Mouse (Mus musculus): ENCODE results near the gene Hat1. TPM values are rescaled to one million over a fixed set of nuclear protein-coding genes. Genes with fewer than 3 reads are reported as not detected.

Hat1 gene
- polyA plus RNA-seq, 1 experiment = 17.7 TPM

DNA sequence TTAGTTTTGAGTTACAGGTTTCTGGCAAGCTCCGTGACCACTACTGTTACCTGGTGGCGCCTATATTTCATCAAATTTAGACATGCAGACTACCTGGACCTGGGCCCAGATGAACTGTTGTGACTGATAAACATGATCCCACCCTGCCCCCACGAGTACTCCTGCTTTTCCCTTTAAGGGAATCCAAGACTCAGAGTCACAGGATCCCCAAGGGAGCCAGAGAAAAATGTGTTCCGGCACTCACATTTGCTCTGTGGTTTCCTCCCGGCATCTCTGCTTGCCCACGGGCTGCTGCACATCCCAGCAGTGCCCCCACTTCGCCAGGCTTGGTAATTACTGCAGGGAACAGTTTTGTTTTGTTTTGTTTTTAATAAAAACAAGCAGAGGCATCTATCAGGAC lies 85.6 kb downstream of the Hat1 start:
- no peak for TF ChIP-seq POLR2A (IDR thresholded peaks at IDR 0.05; ENCODE audit: extremely low read depth, insufficient read depth, low read length)
- TF ChIP-seq CTCF (IDR thresholded peaks at IDR 0.05; ENCODE audit: extremely low read depth, insufficient read depth, low read length) = no peak
- no peaks in the 10 kb centered on the region for H3K4me1 ChIP-seq (ENCODE audit: control insufficient read depth, insufficient read depth, low read length)
- no peak overlapping the region for H3K27ac ChIP-seq (ENCODE audit: insufficient read depth, low read length)
- no peak overlapping the region for H3K4me3 ChIP-seq (ENCODE audit: insufficient read depth, low read length)

DNA sequence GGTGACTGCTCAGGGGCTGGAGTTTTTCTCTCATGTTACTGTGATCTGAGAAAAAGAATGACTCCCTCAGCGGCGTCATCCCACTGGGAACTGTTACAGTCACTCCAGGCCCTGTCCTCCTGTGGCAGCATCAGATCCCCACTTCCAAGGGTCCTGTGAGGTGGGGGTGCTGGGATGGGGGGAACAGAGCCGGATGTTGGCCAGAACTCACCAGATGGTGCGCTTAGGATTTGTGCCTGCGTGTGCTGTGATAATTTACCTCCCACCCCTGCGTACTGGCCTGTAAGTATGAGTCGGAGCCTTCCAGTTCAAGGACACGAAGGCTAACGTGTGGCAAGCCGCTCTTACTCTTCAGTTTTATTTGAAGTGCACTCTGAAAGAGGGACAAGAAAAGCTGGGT lies 86.6 kb downstream of the Hat1 start:
- H3K27ac ChIP-seq (ENCODE audit: insufficient read depth, low read length) = no peak overlapping the region
- TF ChIP-seq POLR2A (IDR thresholded peaks at IDR 0.05; ENCODE audit: extremely low read depth, insufficient read depth, low read length) (no peak), CTCF (IDR thresholded peaks at IDR 0.05; ENCODE audit: extremely low read depth, insufficient read depth, low read length) (no peak)
- H3K4me1 ChIP-seq (ENCODE audit: control insufficient read depth, insufficient read depth, low read length) = no peaks in the 10 kb centered on the region
- no peak overlapping the region for H3K4me3 ChIP-seq (ENCODE audit: insufficient read depth, low read length)

DNA sequence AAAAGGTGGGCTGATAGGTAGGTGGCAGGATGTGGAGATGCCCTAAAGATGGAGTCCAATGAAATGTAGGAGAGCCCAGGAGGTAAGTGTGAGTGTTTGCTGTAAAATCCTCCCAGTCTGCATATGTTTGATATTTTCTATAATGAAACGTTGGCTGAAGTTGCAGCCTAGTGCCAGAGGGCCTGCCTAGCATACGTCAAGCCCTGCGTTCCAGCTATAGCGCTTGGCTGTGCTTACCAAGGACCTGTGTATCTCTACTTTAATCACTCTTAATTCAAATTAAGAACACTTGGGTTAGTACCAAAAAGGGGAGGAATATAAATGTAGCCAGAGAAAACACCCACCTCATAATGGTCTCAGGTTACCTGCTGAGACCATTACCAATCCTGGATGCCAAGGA lies 87.0 kb downstream of the Hat1 start:
- no peak overlapping the region for H3K27ac ChIP-seq (ENCODE audit: insufficient read depth, low read length)
- H3K4me3 ChIP-seq (ENCODE audit: insufficient read depth, low read length) = no peak overlapping the region
- no peaks in the 10 kb centered on the region for H3K4me1 ChIP-seq (ENCODE audit: control insufficient read depth, insufficient read depth, low read length)
- TF ChIP-seq CTCF (IDR thresholded peaks at IDR 0.05; ENCODE audit: extremely low read depth, insufficient read depth, low read length) (no peak), POLR2A (IDR thresholded peaks at IDR 0.05; ENCODE audit: extremely low read depth, insufficient read depth, low read length) (no peak)

DNA sequence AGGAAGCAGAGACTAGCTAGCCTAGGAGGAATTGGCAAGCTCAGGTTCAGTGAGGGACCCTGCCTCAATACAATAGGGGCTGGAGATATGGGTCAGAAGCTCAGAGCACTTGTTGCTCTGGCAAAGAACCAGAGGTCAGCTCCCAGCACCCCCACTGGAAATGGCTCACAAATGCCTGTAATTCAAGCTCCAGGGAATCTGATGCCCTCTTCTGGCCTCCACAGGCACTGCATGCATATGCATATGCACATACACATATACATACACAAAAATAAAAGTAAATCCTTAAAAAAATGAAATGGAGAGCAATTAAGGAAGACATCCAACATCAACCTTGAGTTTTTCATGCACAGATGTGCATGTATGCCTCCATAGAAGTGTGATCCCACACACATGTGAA lies 89.0 kb downstream of the Hat1 start:
- no peak overlapping the region for H3K27ac ChIP-seq (ENCODE audit: insufficient read depth, low read length)
- no peak for TF ChIP-seq CTCF (IDR thresholded peaks at IDR 0.05; ENCODE audit: extremely low read depth, insufficient read depth, low read length)
- no peak for TF ChIP-seq POLR2A (IDR thresholded peaks at IDR 0.05; ENCODE audit: extremely low read depth, insufficient read depth, low read length)
- H3K4me1 ChIP-seq (ENCODE audit: control insufficient read depth, insufficient read depth, low read length) = no peaks in the 10 kb centered on the region
- no peak overlapping the region for H3K4me3 ChIP-seq (ENCODE audit: insufficient read depth, low read length)

DNA sequence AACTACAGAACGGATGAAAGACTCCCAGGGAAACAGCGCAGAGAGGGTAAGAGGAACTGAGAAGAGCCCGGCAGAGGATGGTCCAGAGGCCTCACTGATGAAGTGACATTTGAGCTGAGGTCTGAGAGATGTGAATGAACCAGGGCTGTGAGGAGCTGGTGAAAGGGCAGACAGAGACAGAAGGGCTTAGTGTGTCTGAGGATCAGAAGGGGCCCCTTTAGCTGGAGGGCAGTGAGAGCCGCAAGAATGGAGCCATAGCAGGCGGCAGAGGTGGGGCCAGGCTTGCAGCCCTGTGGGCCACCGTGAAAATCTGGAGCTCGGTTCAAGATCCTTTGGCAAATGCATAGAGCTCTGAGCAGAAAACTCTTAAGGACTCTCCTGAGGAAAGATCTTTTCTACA lies 91.2 kb downstream of the Hat1 start:
- no peak for TF ChIP-seq POLR2A (IDR thresholded peaks at IDR 0.05; ENCODE audit: extremely low read depth, insufficient read depth, low read length)
- TF ChIP-seq CTCF (IDR thresholded peaks at IDR 0.05; ENCODE audit: extremely low read depth, insufficient read depth, low read length) = no peak
- Histone ChIP-seq H3K27ac (ENCODE audit: insufficient read depth, low read length) (no peak overlapping the region), H3K4me1 (ENCODE audit: control insufficient read depth, insufficient read depth, low read length) (peaks cover 3% of the 10 kb centered on the region), H3K4me3 (ENCODE audit: insufficient read depth, low read length) (no peak overlapping the region)

DNA sequence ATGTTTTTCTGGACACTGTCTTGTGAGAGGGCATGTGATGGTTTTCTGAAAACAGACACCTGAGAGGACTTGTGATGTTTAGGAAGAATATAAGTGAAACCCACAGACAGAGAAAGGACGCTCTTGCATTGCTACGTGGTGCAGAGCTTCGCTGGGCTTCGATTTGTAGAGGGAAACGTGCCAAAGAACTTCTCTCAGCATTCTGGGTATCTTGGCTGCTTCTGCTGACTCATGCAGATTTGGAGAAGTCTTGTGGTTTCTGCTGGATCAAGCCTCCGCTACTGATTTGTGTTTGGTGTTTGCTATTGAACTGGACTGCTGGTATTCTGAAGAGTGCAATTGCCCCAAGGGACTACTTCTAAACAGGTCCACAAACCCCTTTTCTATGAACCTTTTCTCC lies 93.1 kb downstream of the Hat1 start:
- no peak for TF ChIP-seq CTCF (IDR thresholded peaks at IDR 0.05; ENCODE audit: extremely low read depth, insufficient read depth, low read length)
- TF ChIP-seq POLR2A (IDR thresholded peaks at IDR 0.05; ENCODE audit: extremely low read depth, insufficient read depth, low read length) = no peak
- Histone ChIP-seq H3K27ac (ENCODE audit: insufficient read depth, low read length) (no peak overlapping the region), H3K4me1 (ENCODE audit: control insufficient read depth, insufficient read depth, low read length) (peaks cover 3% of the 10 kb centered on the region), H3K4me3 (ENCODE audit: insufficient read depth, low read length) (no peak overlapping the region)

DNA sequence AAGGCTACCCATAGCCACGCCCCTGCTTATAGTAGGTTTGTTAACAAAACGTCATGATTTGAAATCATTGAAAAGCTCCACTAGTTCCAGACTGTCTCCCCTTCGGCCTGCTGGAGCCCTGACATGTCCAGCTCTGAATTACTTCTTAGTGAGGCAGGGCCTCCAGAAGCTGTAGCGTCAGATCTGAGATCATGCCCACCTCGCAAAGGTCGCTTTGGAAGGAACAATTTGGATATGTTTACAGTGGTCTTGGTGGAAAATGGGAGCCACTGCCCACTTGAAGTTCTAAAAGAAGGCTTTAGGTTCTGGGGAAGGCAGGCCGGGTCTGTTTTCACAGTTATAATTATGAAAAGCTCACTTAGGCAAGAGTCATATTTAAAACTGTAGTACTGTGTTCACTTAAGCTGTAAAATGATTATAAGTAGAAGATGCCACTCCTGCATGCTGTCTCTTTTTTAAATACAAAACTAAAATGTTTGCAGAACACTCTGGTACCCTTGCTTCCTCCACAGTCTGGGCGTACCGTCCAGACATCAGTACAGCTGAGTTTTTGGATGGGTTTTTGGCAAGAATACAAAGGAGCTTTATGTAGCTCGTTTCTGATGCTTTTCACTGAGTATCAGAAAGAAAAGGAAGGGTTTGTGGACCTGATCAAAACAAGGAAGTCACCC lies 94.4 kb downstream of the Hat1 start:
- TF ChIP-seq CTCF (IDR thresholded peaks at IDR 0.05; ENCODE audit: extremely low read depth, insufficient read depth, low read length) = no peak
- no peak overlapping the region; the same call in 1 of the 2 replicates for H3K27ac ChIP-seq (ENCODE audit: insufficient read depth, low read length)

DNA sequence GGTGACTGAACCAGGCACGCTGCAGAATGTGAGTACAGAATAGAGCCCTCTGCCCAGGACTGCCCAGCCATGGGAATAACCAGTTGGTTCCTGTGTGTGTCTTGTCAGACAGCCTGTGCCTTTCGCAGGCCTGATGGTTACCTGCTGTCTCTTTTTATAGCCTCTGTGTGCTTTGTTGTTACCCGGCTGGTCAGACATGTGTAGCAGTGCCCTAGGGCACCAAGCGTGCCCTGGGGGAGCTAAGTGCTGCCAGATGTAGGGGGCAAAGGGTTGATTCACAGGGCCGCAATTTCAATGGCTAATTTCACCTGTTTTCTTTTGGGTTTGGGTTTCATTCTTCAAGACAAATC lies 94.9 kb downstream of the Hat1 start:
- no peak overlapping the region for H3K27ac ChIP-seq (ENCODE audit: insufficient read depth, low read length)
- TF ChIP-seq POLR2A (IDR thresholded peaks at IDR 0.05; ENCODE audit: extremely low read depth, insufficient read depth, low read length) (no peak), CTCF (IDR thresholded peaks at IDR 0.05; ENCODE audit: extremely low read depth, insufficient read depth, low read length) (no peak)
- no peak overlapping the region for H3K4me3 ChIP-seq (ENCODE audit: insufficient read depth, low read length)
- peaks cover 3% of the 10 kb centered on the region for H3K4me1 ChIP-seq (ENCODE audit: control insufficient read depth, insufficient read depth, low read length)

More for the DNA sequence above, 94.4 kb downstream of the Hat1 start:
- Histone ChIP-seq H3K4me3 (ENCODE audit: insufficient read depth, low read length) (no peak overlapping the region), H3K4me1 (ENCODE audit: control insufficient read depth, insufficient read depth, low read length) (peaks cover 3% of the 10 kb centered on the region)

Other genes with a start within 250 kb of the Hat1 start
- gene Dync1i2, start 177.3 kb upstream of the Hat1 start, polyA plus RNA-seq (2012; rRNA removed) = 172 and 178 TPM in 2 replicates
- gene Slc25a12, start 21.2 kb upstream of the Hat1 start, polyA plus RNA-seq (2012; rRNA removed) = 111 and 113 TPM in 2 replicates
- gene Metap1d, start 64.3 kb downstream of the Hat1 start, polyA plus RNA-seq (2012; rRNA removed) = 40.9 and 41.5 TPM in 2 replicates
- 26.7 and 27.8 TPM in 2 replicates for gene Dlx1, start 139.2 kb downstream of the Hat1 start, polyA plus RNA-seq (2012; rRNA removed)
- 4.1 and 4.2 TPM in 2 replicates for gene Dlx2, start 157.8 kb downstream of the Hat1 start, polyA plus RNA-seq (2012; rRNA removed)